8 mouse cellular contexts compared by ENCODE assay signal in the genomic region with DNA sequence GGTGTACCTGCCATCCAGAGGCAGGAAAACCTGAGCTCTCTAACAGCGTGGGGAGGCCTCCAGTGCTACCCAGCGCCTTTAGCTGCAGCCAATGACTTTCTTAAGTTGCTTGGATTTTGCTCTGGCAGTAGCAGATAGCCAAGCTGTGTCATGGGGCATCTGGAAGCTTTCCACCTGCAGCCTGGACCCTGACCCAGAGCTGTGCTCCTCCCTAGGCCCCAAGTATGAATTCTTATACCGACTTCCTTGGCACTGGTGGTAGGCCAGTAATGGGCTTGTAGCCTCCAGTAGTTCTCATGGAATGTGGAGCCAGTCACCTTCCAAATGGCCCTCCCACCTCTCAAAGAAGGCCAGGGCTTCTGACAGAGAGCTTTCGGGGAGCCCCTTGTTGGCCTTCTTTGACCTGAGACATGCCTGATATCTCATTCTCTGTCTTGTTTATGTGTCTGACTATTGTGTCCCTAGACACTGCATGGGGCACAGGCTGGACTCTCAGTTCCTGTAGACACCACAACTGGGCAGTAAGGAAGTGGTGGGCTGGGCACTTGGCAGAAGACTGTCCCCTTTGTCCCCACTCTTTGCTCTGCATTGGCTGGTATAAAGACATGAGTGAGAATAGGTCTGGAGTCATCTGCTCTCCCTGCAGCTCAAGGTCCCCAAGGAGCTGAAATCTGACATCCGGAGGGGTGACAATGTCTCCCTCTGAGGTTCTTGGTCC. TPM values are rescaled to one million over a fixed set of nuclear protein-coding genes. Genes with fewer than 3 reads are reported as not detected.
DNase-seq lines count a peak whose midpoint lies in the region; ATAC-seq and TF ChIP-seq lines count a peak whose summit lies in the region.

No protein-coding gene starts in this region.

- no peak for ATAC-seq in heart, embryonic 11.5 days (replicated peaks; ENCODE audit: insufficient number of reproducible peaks, low FRiP score, low TSS enrichment)
- no peak for ATAC-seq in embryonic facial prominence, embryonic 13.5 days (ENCODE audit: insufficient number of reproducible peaks, insufficient read depth, low FRiP score, low TSS enrichment, low read depth)
- ATAC-seq in kidney, postnatal 0 days (replicated peaks; ENCODE audit: low FRiP score, low read depth), result no peak

- peak overlapping the region; percentile 94 for H3K27ac ChIP-seq in heart, embryonic 11.5 days (ENCODE audit: low read depth, low read length)
- peak overlapping the region; percentile 84; the same call in 1 of the 2 replicates for H3K27ac ChIP-seq in embryonic facial prominence, embryonic 13.5 days
- H3K27ac ChIP-seq in kidney, postnatal 0 days, result peak overlapping the region; percentile 96

- no peak for DNase-seq in heart, adult 18-20 months
- no peak for DNase-seq in kidney, postnatal 0 days (ENCODE audit: low spot score)
- peak; percentile 79 for DNase-seq in lung, postnatal 25 days (ENCODE audit: low spot score)
- no peak for DNase-seq in thymus, postnatal 4 days
- no peak for DNase-seq in adrenal gland, postnatal 10 days
- no peak for DNase-seq in right cerebral cortex, postnatal 14 days

- no peaks in the 10 kb centered on the region for H3K27me3 ChIP-seq in heart, embryonic 11.5 days (ENCODE audit: control insufficient read depth, insufficient read depth, low read length)
- H3K27me3 ChIP-seq in embryonic facial prominence, embryonic 13.5 days, result no peaks in the 10 kb centered on the region
- no peaks in the 10 kb centered on the region for H3K27me3 ChIP-seq in kidney, postnatal 0 days (ENCODE audit: insufficient read depth, low read length)

- peaks cover 4% of the 10 kb centered on the region; the same call in 1 of the 2 replicates for H3K36me3 ChIP-seq in heart, embryonic 11.5 days (ENCODE audit: control insufficient read depth, insufficient read depth, low read length)
- peaks cover 83% of the 10 kb centered on the region for H3K36me3 ChIP-seq in embryonic facial prominence, embryonic 13.5 days
- H3K36me3 ChIP-seq in kidney, postnatal 0 days (ENCODE audit: insufficient read depth, low read length), result peaks cover 4% of the 10 kb centered on the region; the same call in 1 of the 2 replicates

- H3K9ac ChIP-seq in heart, embryonic 11.5 days (ENCODE audit: low read depth, low read length), result peak overlapping the region; percentile 53; the same call in 1 of the 2 replicates
- H3K9ac ChIP-seq in embryonic facial prominence, embryonic 13.5 days, result no peak overlapping the region
- H3K9ac ChIP-seq in kidney, postnatal 0 days (ENCODE audit: low read depth, low read length), result no peak overlapping the region

- H3K4me1 ChIP-seq in heart, embryonic 11.5 days (ENCODE audit: control insufficient read depth, insufficient read depth, low read length), result peaks cover 85% of the 10 kb centered on the region
- H3K4me1 ChIP-seq in embryonic facial prominence, embryonic 13.5 days, result peaks cover 30% of the 10 kb centered on the region
- H3K4me1 ChIP-seq in kidney, postnatal 0 days (replicated peaks; ENCODE audit: insufficient read depth, low read length), result peaks cover 70% of the 10 kb centered on the region

- H3K9me3 ChIP-seq in heart, embryonic 11.5 days (replicated peaks; ENCODE audit: control insufficient read depth, low read length), result no peaks in the 10 kb centered on the region
- H3K9me3 ChIP-seq in embryonic facial prominence, embryonic 13.5 days, result no peaks in the 10 kb centered on the region
- H3K9me3 ChIP-seq in kidney, postnatal 0 days (replicated peaks; ENCODE audit: low read length), result no peaks in the 10 kb centered on the region

- H3K4me2 ChIP-seq in heart, embryonic 11.5 days, result no peak overlapping the region; the same call in 1 of the 2 replicates
- H3K4me2 ChIP-seq in embryonic facial prominence, embryonic 13.5 days, result no peak overlapping the region
- no peak overlapping the region for H3K4me2 ChIP-seq in kidney, postnatal 0 days (ENCODE audit: low read length)

- WGBS in heart, embryonic 11.5 days (ENCODE audit: insufficient replicate concordance), result 69% methylated on average over 5 of the region's 5 CpGs
- 87% methylated on average over 5 of the region's 5 CpGs for WGBS in embryonic facial prominence, embryonic 13.5 days
- 77% methylated on average over 5 of the region's 5 CpGs for WGBS in kidney, postnatal 0 days

- no peak for TF ChIP-seq CTCF in kidney, postnatal 0 days (IDR thresholded peaks at IDR 0.05; ENCODE audit: low read depth)

- no peak overlapping the region for H3K4me3 ChIP-seq in heart, embryonic 11.5 days (ENCODE audit: low read depth, low read length)
- no peak overlapping the region for H3K4me3 ChIP-seq in embryonic facial prominence, embryonic 13.5 days
- H3K4me3 ChIP-seq in kidney, postnatal 0 days (replicated peaks; ENCODE audit: low read depth, low read length), result no peak overlapping the region

RNA-seq across cellular contexts. Expression of a gene that starts 45.3 kb away (rescaled TPM):
- polyA plus RNA-seq in heart, embryonic 11.5 days (2014; fragmentation: Nextera tagmentation; extraction: Ambion mirVana), result 18.0 and 18.6 TPM in 2 replicates
- 10 to 100 TPM; 33.9 to 38.8 TPM for total RNA-seq in heart, adult 18-20 months (2021)
- polyA plus RNA-seq in embryonic facial prominence, embryonic 13.5 days (2015; fragmentation: Nextera tagmentation; extraction: Ambion mirVana), result 16.7 and 17.6 TPM in 2 replicates
- 27.8 and 30.5 TPM in 2 replicates for polyA plus RNA-seq in kidney, postnatal 0 days (2015; fragmentation: Nextera tagmentation; extraction: Ambion mirVana)
- 10 to 100 TPM; 37.9 to 41.6 TPM for total RNA-seq in adrenal gland, postnatal 10 days (2021)

RNA-seq across cellular contexts. Expression of a gene that starts 59.5 kb away (rescaled TPM):
- polyA plus RNA-seq in heart, embryonic 11.5 days (2014; fragmentation: Nextera tagmentation; extraction: Ambion mirVana), result 21.5 and 24.4 TPM in 2 replicates
- 10 to 100 TPM; 10.1 to 11.6 TPM for total RNA-seq in heart, adult 18-20 months (2021)
- 38.5 and 39.3 TPM in 2 replicates for polyA plus RNA-seq in embryonic facial prominence, embryonic 13.5 days (2015; fragmentation: Nextera tagmentation; extraction: Ambion mirVana)
- polyA plus RNA-seq in kidney, postnatal 0 days (2015; fragmentation: Nextera tagmentation; extraction: Ambion mirVana), result 30.6 and 33.0 TPM in 2 replicates
- total RNA-seq in adrenal gland, postnatal 10 days (2021), result 10 to 100 TPM; 21.5 to 23.4 TPM
